Mouse (Mus musculus): ENCODE data around the gene Ntf3. TPM values are rescaled to one million over a fixed set of nuclear protein-coding genes. Genes with fewer than 3 reads are reported as not detected.

The Ntf3 gene
- polyA plus RNA-seq, 1 experiment: 7.9 TPM

DNA sequence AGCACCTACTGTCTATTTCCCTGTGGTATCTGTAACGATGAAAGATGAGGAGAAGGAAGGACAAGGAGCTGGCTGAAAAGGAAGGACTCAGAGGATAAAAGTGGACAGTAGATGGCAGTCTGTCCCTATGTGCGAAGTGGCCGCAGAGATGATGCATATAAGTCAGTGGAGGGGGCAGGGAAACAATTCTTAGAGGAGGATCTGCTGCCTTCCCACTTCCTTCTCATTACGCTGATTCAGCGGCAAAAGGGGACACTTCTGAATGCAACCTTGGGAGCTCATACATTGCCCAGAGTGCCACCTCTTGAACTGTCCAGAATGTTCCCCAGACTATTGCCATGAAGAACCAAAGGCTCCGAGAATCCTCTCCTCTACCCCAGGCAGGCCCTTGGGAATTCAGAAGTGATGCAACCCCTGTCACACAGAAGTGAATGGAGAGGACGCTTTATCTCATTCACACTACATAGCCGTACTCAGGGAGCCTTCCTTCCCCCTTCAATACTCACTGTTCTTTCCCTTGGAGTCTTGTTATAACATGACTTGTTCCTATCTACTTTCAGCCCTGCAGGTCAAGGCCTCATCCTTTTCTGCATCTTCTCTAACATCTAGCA is 12.2 kb downstream of the Ntf3 start:
- TF ChIP-seq POLR2A (IDR thresholded peaks at IDR 0.05; ENCODE audit: borderline replicate concordance, insufficient read depth, low read length): no peak
- peak; percentile 88 for TF ChIP-seq CTCF (IDR thresholded peaks at IDR 0.05; ENCODE audit: borderline replicate concordance, insufficient read depth, low read depth, low read length)
- Histone ChIP-seq H3K27ac (ENCODE audit: insufficient read depth, low read length) (no peak overlapping the region), H3K4me3 (replicated peaks; ENCODE audit: insufficient read depth, low read depth, low read length) (no peak overlapping the region), H3K27me3 (ENCODE audit: control insufficient read depth, insufficient read depth, low read length) (no peaks in the 10 kb centered on the region), H3K4me1 (ENCODE audit: control insufficient read depth, insufficient read depth, low read length) (peaks cover 8% of the 10 kb centered on the region)
- WGBS: 38% methylated on average over 8 of the region's 8 CpGs
- DNase-seq: peak; percentile 62 to 73

DNA sequence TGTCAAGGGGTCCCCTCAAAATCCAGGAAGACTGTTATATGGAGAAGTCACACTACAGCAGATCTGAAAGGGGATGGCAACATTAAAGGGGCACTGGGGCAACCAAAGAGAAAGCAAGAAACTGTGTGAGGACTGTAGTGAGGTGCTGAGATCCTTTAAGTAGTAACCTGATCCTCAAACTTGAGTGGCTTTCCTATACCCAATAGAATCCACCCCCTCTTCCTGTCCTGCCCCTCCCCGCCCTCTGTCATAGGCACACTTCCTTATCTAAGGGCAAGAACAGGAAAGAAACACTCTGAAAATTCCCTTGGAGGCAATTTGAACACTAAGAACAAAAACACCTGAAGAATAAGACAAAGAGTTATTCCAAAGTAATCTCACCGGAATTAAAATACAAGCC is 13.6 kb downstream of the Ntf3 start:
- Histone ChIP-seq H3K4me3 (replicated peaks; ENCODE audit: insufficient read depth, low read depth, low read length) (no peak overlapping the region), H3K27ac (ENCODE audit: insufficient read depth, low read length) (no peak overlapping the region), H3K27me3 (ENCODE audit: control insufficient read depth, insufficient read depth, low read length) (no peaks in the 10 kb centered on the region), H3K4me1 (ENCODE audit: control insufficient read depth, insufficient read depth, low read length) (peaks cover 6% of the 10 kb centered on the region)
- WGBS: 90% methylated on average over 2 of the region's 2 CpGs
- no peak for TF ChIP-seq POLR2A (IDR thresholded peaks at IDR 0.05; ENCODE audit: borderline replicate concordance, insufficient read depth, low read length)
- TF ChIP-seq CTCF (IDR thresholded peaks at IDR 0.05; ENCODE audit: borderline replicate concordance, insufficient read depth, low read depth, low read length): no peak
- no peak for DNase-seq

DNA sequence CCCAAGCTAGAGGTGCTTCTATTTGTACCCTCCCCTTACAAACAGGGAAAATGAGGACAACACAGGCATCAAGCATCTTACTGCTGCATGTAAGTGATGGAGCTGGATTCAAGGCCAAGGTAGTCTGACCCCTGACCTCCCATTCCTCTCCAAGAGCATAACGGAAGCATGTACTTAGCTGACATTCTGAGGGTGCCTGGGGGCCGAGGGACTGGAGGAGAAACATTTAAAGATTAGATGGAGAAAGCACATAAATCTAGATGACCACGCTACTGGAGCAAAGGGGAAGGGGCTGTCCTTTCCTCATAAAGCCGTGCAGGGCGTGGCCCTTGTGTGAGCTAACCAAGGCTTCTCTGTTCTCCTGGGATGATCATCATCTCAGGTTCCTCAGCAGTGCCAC is 23.1 kb downstream of the Ntf3 start:
- H3K4me1 ChIP-seq (ENCODE audit: control insufficient read depth, insufficient read depth, low read length): peaks cover 29% of the 10 kb centered on the region
- no peak overlapping the region for H3K27ac ChIP-seq (ENCODE audit: insufficient read depth, low read length)
- no peak overlapping the region for H3K4me3 ChIP-seq (replicated peaks; ENCODE audit: insufficient read depth, low read depth, low read length)
- H3K27me3 ChIP-seq (ENCODE audit: control insufficient read depth, insufficient read depth, low read length): no peaks in the 10 kb centered on the region
- 93% methylated on average over 5 of the region's 5 CpGs for WGBS
- no peak for TF ChIP-seq CTCF (IDR thresholded peaks at IDR 0.05; ENCODE audit: borderline replicate concordance, insufficient read depth, low read depth, low read length)
- no peak for TF ChIP-seq POLR2A (IDR thresholded peaks at IDR 0.05; ENCODE audit: borderline replicate concordance, insufficient read depth, low read length)
- no peak for DNase-seq

DNA sequence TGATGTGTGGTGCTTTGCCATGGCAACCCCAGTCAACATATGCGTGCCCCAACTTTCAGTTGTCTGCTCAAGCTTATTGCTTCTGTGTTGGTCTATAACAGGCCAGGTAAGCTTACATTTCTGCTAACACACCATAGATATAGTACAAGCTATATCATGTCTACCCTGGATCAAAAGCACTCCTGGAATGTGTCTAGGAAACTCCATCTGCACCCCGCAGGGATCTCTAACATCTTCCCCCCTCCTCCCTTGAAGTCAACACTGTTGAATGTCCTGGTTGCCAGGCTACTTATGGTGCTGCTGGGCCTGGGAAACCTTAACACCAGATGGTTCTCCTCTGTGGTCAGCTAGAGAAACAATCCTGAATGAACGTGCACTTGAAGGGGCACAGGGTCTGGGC is 24.0 kb downstream of the Ntf3 start:
- WGBS: 63% methylated on average over 3 of the region's 3 CpGs

DNA sequence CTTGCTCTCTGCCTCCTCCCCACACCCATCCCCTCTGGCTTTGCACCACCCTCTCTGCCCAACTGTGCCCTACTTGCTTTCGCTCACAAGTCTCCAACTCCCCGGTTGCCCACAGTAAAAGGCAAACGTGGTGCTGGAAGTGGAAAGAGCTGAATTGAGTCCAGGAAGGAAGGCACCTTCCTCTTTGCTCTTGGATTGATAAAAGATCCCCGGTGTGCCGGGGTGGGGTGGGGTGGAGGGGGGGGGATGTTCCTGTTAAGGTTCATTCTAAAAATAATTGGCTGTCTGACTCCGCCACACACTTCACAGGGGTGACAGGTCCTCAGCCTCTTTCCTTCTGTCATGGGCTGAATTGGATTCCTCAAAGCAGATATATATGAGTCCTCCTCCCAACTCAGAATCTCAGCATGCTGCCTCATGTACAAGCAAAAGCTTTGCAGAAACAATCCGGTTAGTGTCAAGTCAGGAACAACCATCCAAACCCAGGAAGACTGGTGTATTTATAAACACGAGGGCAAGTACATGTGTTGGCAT is 24.6 kb downstream of the Ntf3 start:
- TF ChIP-seq POLR2A (IDR thresholded peaks at IDR 0.05; ENCODE audit: borderline replicate concordance, insufficient read depth, low read length) (no peak), CTCF (IDR thresholded peaks at IDR 0.05; ENCODE audit: borderline replicate concordance, insufficient read depth, low read depth, low read length) (no peak)
- DNase-seq: no peak
- Histone ChIP-seq H3K4me1 (ENCODE audit: control insufficient read depth, insufficient read depth, low read length) (peaks cover 29% of the 10 kb centered on the region), H3K4me3 (replicated peaks; ENCODE audit: insufficient read depth, low read depth, low read length) (no peak overlapping the region), H3K27ac (ENCODE audit: insufficient read depth, low read length) (no peak overlapping the region), H3K27me3 (ENCODE audit: control insufficient read depth, insufficient read depth, low read length) (no peaks in the 10 kb centered on the region)
- 47% methylated on average over 8 of the region's 8 CpGs for WGBS

More for the DNA sequence above, 24.0 kb downstream of the Ntf3 start:
- Histone ChIP-seq H3K4me1 (ENCODE audit: control insufficient read depth, insufficient read depth, low read length) (peaks cover 29% of the 10 kb centered on the region), H3K27me3 (ENCODE audit: control insufficient read depth, insufficient read depth, low read length) (no peaks in the 10 kb centered on the region), H3K27ac (ENCODE audit: insufficient read depth, low read length) (no peak overlapping the region), H3K4me3 (replicated peaks; ENCODE audit: insufficient read depth, low read depth, low read length) (no peak overlapping the region)
- no peak for DNase-seq
- no peak for TF ChIP-seq POLR2A (IDR thresholded peaks at IDR 0.05; ENCODE audit: borderline replicate concordance, insufficient read depth, low read length)

DNA sequence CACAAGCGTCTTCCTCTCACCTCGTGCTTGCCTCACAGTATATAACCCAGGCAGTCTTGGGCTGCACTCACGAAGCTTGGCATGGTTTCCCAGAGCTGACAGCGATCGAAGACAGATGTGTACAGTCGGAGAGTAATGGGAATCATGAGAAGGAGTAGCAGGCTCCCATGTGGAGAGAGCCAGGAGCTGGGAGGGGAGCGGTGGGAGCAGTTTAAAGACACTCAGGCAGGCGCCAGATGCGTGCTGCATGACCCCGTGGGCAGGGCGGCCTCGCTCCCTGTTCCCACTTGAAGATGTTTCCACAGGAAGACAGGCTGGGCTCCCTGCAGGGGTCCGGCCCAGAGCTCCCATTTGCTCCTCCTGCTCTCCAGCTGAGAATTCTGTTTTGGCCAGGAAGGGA is 25.2 kb downstream of the Ntf3 start:
- Histone ChIP-seq H3K4me3 (replicated peaks; ENCODE audit: insufficient read depth, low read depth, low read length) (no peak overlapping the region), H3K27me3 (ENCODE audit: control insufficient read depth, insufficient read depth, low read length) (no peaks in the 10 kb centered on the region), H3K4me1 (ENCODE audit: control insufficient read depth, insufficient read depth, low read length) (peaks cover 29% of the 10 kb centered on the region), H3K27ac (ENCODE audit: insufficient read depth, low read length) (no peak overlapping the region)
- 27% methylated on average over 13 of the region's 13 CpGs for WGBS
- no peak for TF ChIP-seq CTCF (IDR thresholded peaks at IDR 0.05; ENCODE audit: borderline replicate concordance, insufficient read depth, low read depth, low read length)
- no peak for TF ChIP-seq POLR2A (IDR thresholded peaks at IDR 0.05; ENCODE audit: borderline replicate concordance, insufficient read depth, low read length)
- peak; percentile 32 to 51 for DNase-seq

DNA sequence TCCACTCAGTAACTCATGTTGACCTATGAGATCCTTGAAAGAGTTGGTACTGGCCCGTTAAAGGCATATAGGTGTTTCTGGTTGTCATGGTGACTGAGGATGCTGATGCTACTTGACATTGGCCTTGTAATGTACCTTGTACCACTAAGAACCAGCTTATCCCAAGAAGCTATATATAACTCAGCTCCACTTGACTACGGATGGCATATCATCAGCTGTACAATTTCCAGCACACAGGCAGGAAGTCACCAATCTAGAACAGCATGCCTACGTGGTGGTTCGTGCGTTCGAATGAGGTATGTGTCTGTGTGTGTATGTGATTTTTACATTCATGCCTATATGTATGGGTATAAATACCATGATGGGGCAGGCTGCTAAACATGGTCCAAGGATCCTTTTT is 25.7 kb downstream of the Ntf3 start:
- no peaks in the 10 kb centered on the region for H3K27me3 ChIP-seq (ENCODE audit: control insufficient read depth, insufficient read depth, low read length)
- no peak for DNase-seq
- H3K4me1 ChIP-seq (ENCODE audit: control insufficient read depth, insufficient read depth, low read length): peaks cover 29% of the 10 kb centered on the region
- WGBS: 76% methylated on average over 6 of the region's 6 CpGs
- no peak for TF ChIP-seq CTCF (IDR thresholded peaks at IDR 0.05; ENCODE audit: borderline replicate concordance, insufficient read depth, low read depth, low read length)
- no peak for TF ChIP-seq POLR2A (IDR thresholded peaks at IDR 0.05; ENCODE audit: borderline replicate concordance, insufficient read depth, low read length)
- no peak overlapping the region for H3K27ac ChIP-seq (ENCODE audit: insufficient read depth, low read length)
- H3K4me3 ChIP-seq (replicated peaks; ENCODE audit: insufficient read depth, low read depth, low read length): no peak overlapping the region

DNA sequence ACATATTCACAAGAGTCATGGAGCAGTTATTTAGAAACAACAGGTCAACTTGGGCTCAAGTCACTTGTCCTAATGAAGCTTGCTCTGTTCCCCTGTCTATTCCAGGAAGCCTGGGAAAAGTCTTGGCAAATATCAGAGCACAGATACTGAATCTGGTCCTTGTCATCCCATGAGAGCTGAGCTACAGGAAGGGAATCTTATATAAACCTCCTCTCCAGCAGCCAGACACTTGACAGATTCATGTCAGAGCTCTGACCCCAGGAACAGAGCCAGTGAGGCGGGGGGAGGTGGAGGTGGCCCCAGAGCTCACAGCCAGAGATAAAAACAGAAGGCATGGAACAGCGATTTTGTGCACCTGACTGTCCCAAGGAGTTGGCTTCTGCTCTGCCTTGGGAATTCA is 26.3 kb downstream of the Ntf3 start:
- WGBS: 62% methylated on average over 2 of the region's 2 CpGs
- H3K27ac ChIP-seq (ENCODE audit: insufficient read depth, low read length): no peak overlapping the region
- DNase-seq: no peak
- no peak for TF ChIP-seq CTCF (IDR thresholded peaks at IDR 0.05; ENCODE audit: borderline replicate concordance, insufficient read depth, low read depth, low read length)
- TF ChIP-seq POLR2A (IDR thresholded peaks at IDR 0.05; ENCODE audit: borderline replicate concordance, insufficient read depth, low read length): no peak
- no peaks in the 10 kb centered on the region for H3K27me3 ChIP-seq (ENCODE audit: control insufficient read depth, insufficient read depth, low read length)
- peaks cover 29% of the 10 kb centered on the region for H3K4me1 ChIP-seq (ENCODE audit: control insufficient read depth, insufficient read depth, low read length)
- no peak overlapping the region for H3K4me3 ChIP-seq (replicated peaks; ENCODE audit: insufficient read depth, low read depth, low read length)
